Mouse (Mus musculus) heart, adult 18-20 months (tissue): Measurements from ENCODE around the gene H2-DMb1. TPM values are rescaled to one million over a fixed set of nuclear protein-coding genes. Genes with fewer than 3 reads are reported as not detected.

Experiments
- total RNA-seq, 2 experiments: library from RNA; stranded (reverse); gene quantifications; 2 replicates each; pipeline ENCODE4 v1.2.3; 2021

H2-DMb1 gene
- total RNA-seq, 2 experiments from 2014 or later: 3.0 to 3.9 TPM

Other genes with a start within 250 kb of the H2-DMb1 start
- not detected for gene Platr17, start 247.9 kb upstream of the H2-DMb1 start, total RNA-seq
- gene Daxx, start 243.7 kb upstream of the H2-DMb1 start, total RNA-seq: 10 to 100 TPM; 12.3 to 20.7 TPM
- gene Tapbp, start 237.2 kb upstream of the H2-DMb1 start, total RNA-seq: 100 to 1,000 TPM; 111 to 115 TPM
- gene Zbtb22, start 237.2 kb upstream of the H2-DMb1 start, total RNA-seq: 10 to 100 TPM; 15.6 to 16.6 TPM
- 10 to 100 TPM; 30.9 to 31.8 TPM for gene Rgl2, start 223.5 kb upstream of the H2-DMb1 start, total RNA-seq
- 10 to 100 TPM; 69.9 to 76.1 TPM for gene Pfdn6, start 212.7 kb upstream of the H2-DMb1 start, total RNA-seq
- gene Wdr46, start 212.4 kb upstream of the H2-DMb1 start, total RNA-seq: 10 to 100 TPM; 10.3 to 10.9 TPM
- gene B3galt4, start 201.6 kb upstream of the H2-DMb1 start, total RNA-seq: 1 to 10 TPM; 1.3 to 1.8 TPM
- gene Vps52, start 197.3 kb upstream of the H2-DMb1 start, total RNA-seq: 10 to 100 TPM; 36.8 to 39.7 TPM
- gene Rps18, start 197.1 kb upstream of the H2-DMb1 start, total RNA-seq: 100 to 1,000 TPM; 419 to 435 TPM
- 100 to 1,000 TPM; 204 to 337 TPM for gene H2-K1, start 152.7 kb upstream of the H2-DMb1 start, total RNA-seq
- gene Ring1, start 128.4 kb upstream of the H2-DMb1 start, total RNA-seq: 10 to 100 TPM; 13.2 to 16.9 TPM
- gene H2-Ke6, start 125.0 kb upstream of the H2-DMb1 start, total RNA-seq: 100 to 1,000 TPM; 131 to 137 TPM
- 10 to 100 TPM; 66.3 to 67.0 TPM for gene Slc39a7, start 121.4 kb upstream of the H2-DMb1 start, total RNA-seq
- gene Rxrb, start 121.3 kb upstream of the H2-DMb1 start, total RNA-seq: 10 to 100 TPM; 42.3 to 45.4 TPM
- 1 to 10 TPM in 1 of 2 experiments, under 1 TPM in 1; 0.55 to 1.7 TPM for gene Col11a2, start 113.6 kb upstream of the H2-DMb1 start, total RNA-seq
- gene H2-Oa, start 60.7 kb upstream of the H2-DMb1 start, total RNA-seq: 1 to 10 TPM in 1 of 2 experiments, not detected in 1; 1.6 TPM
- gene H2-DMa, start 33.5 kb upstream of the H2-DMb1 start, total RNA-seq: 1 to 10 TPM; 5.9 to 7.2 TPM
- gene Brd2, start 30.4 kb upstream of the H2-DMb1 start, total RNA-seq: 10 to 100 TPM; 64.5 to 79.0 TPM
- gene H2-DMb2, start 9.8 kb upstream of the H2-DMb1 start, total RNA-seq: 1 to 10 TPM; 2.0 to 7.5 TPM
- gene Tap1, start 34.5 kb downstream of the H2-DMb1 start, total RNA-seq: 10 to 100 TPM in 1 of 2 experiments, 1 to 10 TPM in 1; 5.7 to 11.4 TPM
- gene Psmb9, start 34.7 kb downstream of the H2-DMb1 start, total RNA-seq: 10 to 100 TPM; 13.1 to 25.3 TPM
- gene Psmb8, start 44.6 kb downstream of the H2-DMb1 start, total RNA-seq: 10 to 100 TPM; 19.5 to 34.4 TPM
- 10 to 100 TPM; 25.3 to 33.3 TPM for gene Tap2, start 50.5 kb downstream of the H2-DMb1 start, total RNA-seq
- 1 to 10 TPM in 1 of 2 experiments, under 1 TPM in 1; 0.77 to 5.7 TPM for gene H2-Ob, start 85.8 kb downstream of the H2-DMb1 start, total RNA-seq
- 10 to 100 TPM; 36.6 to 43.8 TPM for gene H2-Ab1, start 104.6 kb downstream of the H2-DMb1 start, total RNA-seq
- 10 to 100 TPM; 52.0 to 53.2 TPM for gene H2-Aa, start 134.8 kb downstream of the H2-DMb1 start, total RNA-seq
- gene H2-Eb1, start 152.8 kb downstream of the H2-DMb1 start, total RNA-seq: 10 to 100 TPM; 54.9 to 60.2 TPM
- gene H2-Eb2, start 172.6 kb downstream of the H2-DMb1 start, total RNA-seq: under 1 TPM in 1 of 2 experiments, not detected in 1; 0.46 TPM
- under 1 TPM; 0.26 to 0.32 TPM for gene Btnl2, start 201.8 kb downstream of the H2-DMb1 start, total RNA-seq
- gene Btnl1, start 224.1 kb downstream of the H2-DMb1 start, total RNA-seq: not detected
- gene BC051142, start 245.7 kb downstream of the H2-DMb1 start, total RNA-seq: not detected